ENCODE assay signal across 11 mouse cellular contexts in the genomic region with DNA sequence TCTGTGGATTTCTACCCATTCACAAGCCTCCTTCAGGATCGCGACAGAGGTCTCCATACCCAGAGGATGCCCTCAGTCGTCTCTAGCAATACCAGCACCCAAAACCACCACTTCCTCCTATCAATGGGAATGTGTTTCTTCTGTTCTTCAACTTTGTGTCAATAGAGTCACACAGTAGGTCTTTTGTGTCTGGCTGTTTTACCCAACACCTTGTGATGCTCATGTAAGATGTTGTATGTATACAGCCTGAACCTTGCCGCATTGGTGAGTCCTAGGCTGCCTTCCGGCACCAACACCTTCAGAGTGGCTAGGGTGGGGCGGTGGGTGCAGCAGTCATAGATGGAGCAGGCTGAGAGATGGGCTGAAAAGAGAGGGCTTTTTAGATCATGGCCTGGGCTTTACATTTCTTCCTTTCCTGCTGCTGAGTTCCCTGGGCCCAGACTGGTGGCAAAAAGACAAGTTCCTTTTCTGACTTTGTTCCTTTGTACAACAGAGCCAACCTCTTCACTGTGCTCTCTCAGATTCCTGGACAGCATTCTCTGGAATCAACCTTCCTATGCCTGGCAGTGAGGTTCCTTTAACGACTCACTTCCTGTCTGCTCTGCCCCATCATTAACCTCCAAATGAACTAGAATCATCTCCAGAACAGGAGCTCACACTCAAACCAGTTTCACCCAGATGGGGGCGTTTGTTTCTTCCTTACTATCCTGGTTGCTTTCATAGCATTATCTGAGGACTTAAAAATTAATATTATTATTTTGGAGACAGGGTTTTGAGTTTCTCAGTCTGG.
DNase-seq lines count a peak whose midpoint lies in the region; ATAC-seq lines count a peak whose summit lies in the region.
"Had no signal": no experiment of that assay in that cellular context is flagged by ENCODE, and none has a peak within 500 bp of the region (broad histone marks: within the 10 kb centered on the region; RNA-seq: fewer than 3 reads in every experiment).

No protein-coding gene starts in this region.

- peak overlapping the region; percentile 47 to 87 for H3K27ac ChIP-seq in heart, embryonic 14.5 days (replicated peaks in 1 of 2; ENCODE audit: control insufficient read depth in 1 of 2, insufficient read depth in 1 of 2, low read depth in 2 of 2, low read length in 2 of 2)
- H3K27ac ChIP-seq in intestine, embryonic 14.5 days (ENCODE audit: low read depth) = peak overlapping the region; percentile 12; the same call in 1 of the 2 replicates
- H3K27ac ChIP-seq in stomach, embryonic 16.5 days (ENCODE audit: low read length) = peak overlapping the region; percentile 90

- 75% methylated on average over 8 of the region's 8 CpGs for WGBS in heart, embryonic 14.5 days
- WGBS in intestine, embryonic 14.5 days = 74% methylated on average over 8 of the region's 8 CpGs
- WGBS in stomach, embryonic 16.5 days = 66% methylated on average over 8 of the region's 8 CpGs

- no peak overlapping the region for H3K9ac ChIP-seq in heart, embryonic 14.5 days (ENCODE audit: low read length)
- no peak overlapping the region for H3K9ac ChIP-seq in intestine, embryonic 14.5 days (ENCODE audit: low read length)
- no peak overlapping the region for H3K9ac ChIP-seq in stomach, embryonic 16.5 days (ENCODE audit: low read length)

- H3K4me3 ChIP-seq in heart, embryonic 14.5 days (ENCODE audit: control insufficient read depth in 1 of 2, insufficient read depth in 1 of 2, low read depth in 1 of 2, low read length in 2 of 2) = no peak overlapping the region
- peak overlapping the region; percentile 73 for H3K4me3 ChIP-seq in megakaryocyte, embryonic 14.5 days (replicated peaks)
- no peak overlapping the region for H3K4me3 ChIP-seq in intestine, embryonic 14.5 days (ENCODE audit: low read depth, low read length)
- no peak overlapping the region for H3K4me3 ChIP-seq in stomach, embryonic 16.5 days (replicated peaks; ENCODE audit: low read length)

- H3K4me1 ChIP-seq in heart, embryonic 14.5 days (ENCODE audit: control insufficient read depth in 2 of 2, insufficient read depth in 2 of 2, low read length in 2 of 2) = peaks cover 23 to 38% of the 10 kb centered on the region in 2 experiments
- peaks cover 93% of the 10 kb centered on the region for H3K4me1 ChIP-seq in megakaryocyte, embryonic 14.5 days
- H3K4me1 ChIP-seq in intestine, embryonic 14.5 days (replicated peaks; ENCODE audit: control insufficient read depth, insufficient read depth, low read length) = 0 out of 2 replicates have a peak, but pooled peaks cover 6% of the 10 kb centered on the region
- peaks cover 23% of the 10 kb centered on the region for H3K4me1 ChIP-seq in stomach, embryonic 16.5 days (ENCODE audit: control insufficient read depth, insufficient read depth, low read length)

- no peaks in the 10 kb centered on the region for H3K27me3 ChIP-seq in heart, embryonic 14.5 days (ENCODE audit: control insufficient read depth, insufficient read depth, low read length)
- no peaks in the 10 kb centered on the region for H3K27me3 ChIP-seq in megakaryocyte, embryonic 14.5 days (replicated peaks)
- H3K27me3 ChIP-seq in intestine, embryonic 14.5 days (replicated peaks; ENCODE audit: control insufficient read depth, insufficient read depth, low read length) = no peaks in the 10 kb centered on the region
- no peaks in the 10 kb centered on the region for H3K27me3 ChIP-seq in stomach, embryonic 16.5 days (ENCODE audit: control insufficient read depth, insufficient read depth, low read length)

- no peak for ATAC-seq in heart, embryonic 14.5 days (ENCODE audit: insufficient number of reproducible peaks, insufficient read depth, low FRiP score, low read depth)
- no peak for ATAC-seq in megakaryocyte, adult 5-6 weeks (ENCODE audit: poor library complexity, severe bottlenecking)
- ATAC-seq in intestine, embryonic 14.5 days (replicated peaks; ENCODE audit: low FRiP score, low TSS enrichment, low read depth) = no peak
- ATAC-seq in stomach, embryonic 16.5 days (ENCODE audit: insufficient read depth, low FRiP score) = no peak

- intact Hi-C loops in heart, postnatal 25 days (cut with DNase I) = loop anchor here (5.0 to 10.0 kb wide), 2 partner anchors 86 to 233 kb away; no protein-coding TSS in a partner anchor
- intact Hi-C loops in left cerebral cortex, postnatal 36 days (cut with DNase I) = loop anchor here (10.0 kb wide), 2 partner anchors 167 to 233 kb away; a partner anchor contains a TSS

- no peaks in the 10 kb centered on the region for H3K9me3 ChIP-seq in heart, embryonic 14.5 days (ENCODE audit: control insufficient read depth, low read length)
- H3K9me3 ChIP-seq in megakaryocyte, embryonic 14.5 days = no peaks in the 10 kb centered on the region
- no peaks in the 10 kb centered on the region for H3K9me3 ChIP-seq in intestine, embryonic 14.5 days (ENCODE audit: control insufficient read depth, low read length)
- H3K9me3 ChIP-seq in stomach, embryonic 16.5 days (replicated peaks; ENCODE audit: control insufficient read depth, low read length) = no peaks in the 10 kb centered on the region

- H3K36me3 ChIP-seq in heart, embryonic 14.5 days (ENCODE audit: control insufficient read depth, insufficient read depth, low read length) = no peaks in the 10 kb centered on the region
- peaks cover 12% of the 10 kb centered on the region for H3K36me3 ChIP-seq in megakaryocyte, embryonic 14.5 days (replicated peaks; ENCODE audit: low read length)
- no peaks in the 10 kb centered on the region for H3K36me3 ChIP-seq in intestine, embryonic 14.5 days (ENCODE audit: control insufficient read depth, insufficient read depth, low read length)
- no peaks in the 10 kb centered on the region for H3K36me3 ChIP-seq in stomach, embryonic 16.5 days (ENCODE audit: control insufficient read depth, insufficient read depth, low read length)

- no peak for DNase-seq in heart, postnatal 25 days (ENCODE audit: low spot score)
- no peak for DNase-seq in intestine, embryonic 14.5 days (ENCODE audit: low spot score)
- no peak for DNase-seq in left cerebral cortex, postnatal 36 days (ENCODE audit: low spot score in 2 of 2)
- DNase-seq in right cerebral cortex, adult 2 months (ENCODE audit: low spot score in 2 of 2) = no peak
- DNase-seq: cerebellum, adult 18-20 months; gastrocnemius, postnatal 36 days; thymus, postnatal 36 days had no signal

- no peak overlapping the region for H3K4me2 ChIP-seq in heart, embryonic 14.5 days (ENCODE audit: low read length)
- no peak overlapping the region for H3K4me2 ChIP-seq in intestine, embryonic 14.5 days (ENCODE audit: low read length)
- H3K4me2 ChIP-seq in stomach, embryonic 16.5 days (ENCODE audit: low read depth, low read length) = no peak overlapping the region

Comparison
In these comparisons a context has a peak if more than half of its experiments do, and no peak if none do; other contexts are left out.
1. H3K27ac ChIP-seq: peak in every context shown above with its lines; median percentile 90 in stomach, embryonic 16.5 days; 67 in heart, embryonic 14.5 days; 12 in intestine, embryonic 14.5 days.